Mouse (Mus musculus): ENCODE results near the gene Pi4kb. TPM values are rescaled to one million over a fixed set of nuclear protein-coding genes. Genes with fewer than 3 reads are reported as not detected.
"Not testable (repeated sequence)": the region's sequence is repeated elsewhere in the genome, so short reads cannot be mapped to it uniquely, and the experiment has no call there.

Pi4kb gene
- 58.1 and 61.8 TPM in 2 replicates for total RNA-seq (2021)
- long read RNA-seq, transcript Pi4kb-201 (11 exons, 3,692 nt), result major isoform, 19 of 42 reads
- long read RNA-seq, transcript Pi4kb-207 (10 exons, 1,962 nt), result minor isoform, 5 of 42 reads
- long read RNA-seq, partial matches to known transcripts, result 10 of 42 reads
- long read RNA-seq, other reads (novel, unspliced or antisense), result 7 of 42 reads

- peak; percentile 80 for DNase-seq
Observed at GRCm38 (mm10) chr3:94974528-94975422, at the start of gene Pi4kb. TSS of gene Pi4kb (plus strand) at chr3:94974731.

DNA sequence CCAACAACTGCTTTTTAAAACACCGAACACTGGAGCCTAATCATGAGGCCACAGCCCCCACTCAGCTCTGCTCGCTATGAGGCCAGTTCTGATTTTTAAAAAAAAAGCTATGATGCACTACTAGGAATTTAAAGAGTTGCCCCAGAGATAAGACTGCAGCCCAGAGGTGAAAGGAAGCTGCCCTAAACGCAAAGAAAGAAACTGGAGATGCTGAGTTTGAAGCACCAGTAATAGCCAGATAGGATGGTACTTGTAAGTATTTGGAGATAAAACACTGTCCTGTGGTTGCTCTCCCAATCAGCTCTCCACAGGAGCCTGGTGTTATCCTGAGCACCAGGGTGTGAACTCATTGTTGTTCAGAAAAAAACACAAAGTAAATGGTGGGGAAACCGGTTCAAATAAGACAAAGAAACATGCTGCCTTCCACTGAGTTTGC is 48.2 kb upstream of the Pi4kb start:
- DNase-seq, result not testable (repeated sequence)

DNA sequence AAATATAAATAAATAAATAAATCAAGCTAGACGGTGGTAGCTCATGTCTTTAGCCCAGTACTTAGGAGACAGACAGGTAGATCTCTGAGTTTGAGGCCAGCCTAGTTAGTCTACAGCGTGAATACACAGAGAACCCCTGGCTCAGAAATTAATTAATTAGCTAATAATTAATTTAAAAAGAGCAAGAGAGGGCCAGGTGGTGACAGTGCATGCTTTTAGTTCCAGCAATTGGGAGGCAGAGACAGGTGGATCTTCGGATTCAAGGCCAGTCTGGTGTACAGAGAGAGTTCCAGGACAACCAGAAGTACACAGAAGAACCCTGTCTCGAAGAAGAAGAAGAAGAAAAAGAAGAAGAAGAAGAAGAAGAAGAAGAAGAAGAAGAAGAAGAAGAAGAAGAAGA is 45.6 kb upstream of the Pi4kb start:
- not testable (repeated sequence) for DNase-seq

GRCm38 (mm10) chr3:94930386-94931266 is 43.9 kb upstream of the Pi4kb start:
- DNase-seq, result not testable (repeated sequence)

DNA sequence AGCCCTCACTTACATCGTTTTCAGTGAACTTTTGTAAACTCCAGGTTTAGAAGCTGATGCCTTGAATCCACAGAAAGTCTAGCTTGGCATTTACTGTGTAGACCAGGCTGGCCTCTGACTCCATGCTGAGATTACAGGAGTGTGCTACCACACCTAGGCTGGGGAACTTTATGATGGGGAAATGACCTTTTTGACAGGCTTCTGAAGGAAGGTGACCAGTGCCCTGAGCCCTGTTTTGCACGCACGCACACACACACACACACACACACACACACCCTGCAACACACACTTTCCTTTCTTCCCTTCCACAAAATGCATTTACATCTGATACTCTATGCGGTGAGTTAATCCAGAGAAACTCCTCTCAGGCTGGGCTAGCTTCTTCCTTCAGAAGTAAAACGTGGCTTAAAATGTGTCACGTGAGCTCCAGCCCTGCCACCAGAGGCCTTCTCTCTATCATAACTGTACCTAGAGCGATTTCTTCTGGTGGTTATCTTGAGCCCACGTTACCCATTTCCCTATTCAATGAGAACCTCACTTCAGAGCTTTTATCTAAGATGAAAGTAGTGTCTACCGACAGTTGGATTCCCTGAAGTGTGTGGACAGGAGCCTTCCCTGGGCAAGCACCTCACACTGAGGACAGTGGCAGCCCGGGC is 43.0 kb upstream of the Pi4kb start:
- DNase-seq, result not testable (repeated sequence)

- DNase-seq, result not testable (repeated sequence)
Observed at GRCm38 (mm10) chr3:94932279-94932678, 42.3 kb upstream of the Pi4kb start.

- DNase-seq, result peak; percentile 85
Observed at GRCm38 (mm10) chr3:94932809-94933564, 41.5 kb upstream of the Pi4kb start, which contains the start of gene Selenbp1. TSS of gene Selenbp1 (plus strand) at chr3:94933056.

DNA sequence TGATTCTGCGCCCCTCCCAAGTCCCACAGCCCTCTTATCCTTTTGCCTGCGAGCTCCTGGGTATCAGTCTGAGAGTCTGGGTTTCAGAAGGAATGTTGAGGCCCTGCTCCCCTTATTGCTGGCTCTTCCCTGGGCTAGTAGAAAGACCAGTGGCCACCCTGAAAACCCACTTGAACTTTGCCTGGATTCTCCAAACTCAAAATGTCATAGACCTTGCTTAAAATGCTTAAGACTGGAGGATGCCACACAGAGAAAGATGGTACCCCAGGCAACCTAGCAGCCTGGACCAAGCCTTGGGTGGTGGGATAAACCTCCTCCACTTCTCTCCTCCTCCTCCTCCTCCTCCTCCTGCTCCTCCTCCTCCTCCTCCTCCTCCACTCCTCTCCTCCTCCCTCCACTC is 40.9 kb upstream of the Pi4kb start:
- DNase-seq, result not testable (repeated sequence)

- not testable (repeated sequence) for DNase-seq
Observed at GRCm38 (mm10) chr3:94934564-94934963, 40.0 kb upstream of the Pi4kb start.

- DNase-seq, result not testable (repeated sequence)
Observed at GRCm38 (mm10) chr3:94935332-94935731, 39.2 kb upstream of the Pi4kb start.

GRCm38 (mm10) chr3:94936147-94936546 is 38.4 kb upstream of the Pi4kb start:
- not testable (repeated sequence) for DNase-seq

DNA sequence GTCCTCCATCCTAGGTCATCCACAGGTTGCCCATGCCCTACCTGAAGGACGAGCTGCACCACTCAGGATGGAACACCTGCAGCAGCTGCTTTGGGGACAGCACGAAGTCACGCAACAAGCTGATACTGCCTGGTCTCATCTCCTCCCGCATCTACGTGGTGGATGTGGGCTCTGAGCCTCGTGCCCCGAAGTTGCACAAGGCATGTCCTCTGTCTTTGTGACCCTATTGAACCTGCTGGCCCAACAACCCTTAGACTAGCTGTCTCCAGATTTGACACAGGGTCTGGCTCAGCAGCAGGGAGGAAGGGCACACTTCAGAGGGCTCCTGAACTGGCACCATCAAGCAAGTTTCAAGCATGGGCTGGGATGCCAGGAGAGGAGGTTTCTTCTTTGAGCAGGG is 37.3 kb upstream of the Pi4kb start:
- not testable (repeated sequence) for DNase-seq

- not testable (repeated sequence) for DNase-seq
Observed at GRCm38 (mm10) chr3:94940033-94940432, 34.5 kb upstream of the Pi4kb start.

DNA sequence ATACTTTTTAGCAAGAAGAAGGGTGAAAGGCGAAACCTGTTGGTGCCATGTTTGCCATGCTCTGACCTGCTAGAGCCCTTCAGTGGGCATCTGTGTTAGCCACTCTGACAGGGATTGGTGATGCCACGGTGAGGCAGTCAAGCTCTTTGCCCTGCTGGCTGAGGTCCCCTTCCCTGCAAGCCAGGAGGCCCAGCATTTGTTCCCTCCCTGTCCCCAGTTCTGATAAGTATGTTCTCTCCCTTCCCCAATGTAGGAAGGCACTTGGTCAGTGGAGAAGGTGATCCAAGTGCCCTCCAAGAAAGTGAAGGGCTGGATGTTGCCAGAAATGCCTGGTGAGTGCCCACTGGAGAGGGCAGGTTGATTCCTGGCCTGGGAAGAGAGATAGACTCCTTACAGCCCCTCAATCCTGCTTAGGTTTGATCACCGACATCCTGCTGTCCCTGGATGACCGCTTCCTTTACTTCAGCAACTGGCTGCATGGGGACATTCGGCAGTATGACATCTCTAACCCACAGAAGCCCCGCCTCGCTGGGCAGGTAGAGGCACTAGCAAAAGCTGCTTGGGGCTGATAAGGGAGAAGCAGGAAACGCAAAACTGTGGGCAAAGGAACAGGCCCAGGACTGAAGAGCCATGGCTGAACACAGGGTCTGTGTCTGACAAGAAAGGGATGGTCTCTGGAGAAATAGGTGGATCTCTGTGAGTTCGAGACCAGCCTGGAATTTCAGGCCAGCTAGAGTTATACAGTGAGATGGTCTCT is 32.1 kb upstream of the Pi4kb start:
- DNase-seq, result not testable (repeated sequence)

DNA sequence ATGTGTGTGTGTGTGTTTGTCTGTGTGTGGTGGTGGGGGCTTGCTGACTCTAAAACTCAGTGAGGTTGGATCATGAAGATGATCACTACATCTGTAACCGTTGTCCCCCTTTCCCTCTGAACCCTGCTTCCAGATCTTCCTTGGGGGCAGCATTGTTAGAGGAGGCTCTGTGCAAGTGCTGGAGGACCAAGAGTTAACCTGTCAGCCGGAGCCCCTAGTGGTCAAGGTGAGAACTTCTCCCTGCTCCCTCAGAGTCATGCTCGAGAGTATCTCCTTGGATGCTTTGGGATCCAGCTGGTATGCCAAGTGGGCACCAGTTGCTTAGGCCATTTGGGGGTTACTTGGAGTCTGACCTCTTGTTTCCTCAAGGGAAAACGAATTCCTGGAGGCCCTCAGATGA is 30.8 kb upstream of the Pi4kb start:
- not testable (repeated sequence) for DNase-seq

DNA sequence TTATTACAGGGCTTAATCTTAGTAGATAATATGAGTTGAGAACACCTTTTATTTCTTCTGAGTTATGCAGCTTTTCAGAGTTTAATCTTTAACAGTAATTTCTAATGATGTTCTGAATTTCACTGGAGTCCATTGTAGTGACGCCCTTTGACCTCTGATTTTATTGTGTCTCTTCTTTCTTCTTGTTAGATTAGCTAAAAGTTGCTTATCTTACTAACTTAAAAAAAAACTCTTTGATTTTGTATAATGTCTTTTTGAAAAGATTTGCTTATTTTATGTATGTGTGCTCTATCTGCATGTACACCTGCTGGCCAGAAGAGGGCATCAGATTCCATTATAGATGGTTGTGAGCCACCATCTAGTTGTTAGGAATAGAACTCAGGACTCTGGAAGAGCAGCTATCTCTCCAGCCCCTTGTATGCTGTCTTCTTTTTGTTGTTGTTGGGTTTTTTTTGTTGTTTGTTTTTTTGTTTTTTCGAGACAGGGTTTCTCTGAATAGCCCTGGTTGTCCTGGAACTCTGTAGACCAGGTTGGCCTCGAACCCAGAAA is 26.4 kb upstream of the Pi4kb start:
- DNase-seq, result no peak

GRCm38 (mm10) chr3:94949645-94950044 is 24.9 kb upstream of the Pi4kb start:
- no peak for DNase-seq

DNA sequence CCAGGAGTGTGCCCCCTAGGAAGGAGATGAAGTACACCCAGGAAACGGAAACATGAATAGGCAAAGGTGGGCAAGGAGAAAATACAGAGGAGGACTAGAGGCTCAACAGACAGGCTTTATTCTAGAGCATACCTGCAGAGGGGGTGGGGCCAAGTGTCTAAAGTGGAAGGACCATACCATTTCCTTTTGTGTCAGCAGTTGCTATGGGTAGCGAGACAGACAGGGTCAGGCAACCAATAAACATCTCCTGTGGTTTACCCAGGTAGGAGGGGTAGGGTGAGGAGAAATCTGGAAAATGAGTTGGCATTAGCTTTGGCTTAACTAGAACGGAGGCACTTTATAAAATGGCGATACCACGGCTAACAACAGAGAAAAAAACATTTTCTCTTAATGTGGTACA is 21.7 kb upstream of the Pi4kb start:
- DNase-seq, result no peak

- DNase-seq, result no peak
Observed at GRCm38 (mm10) chr3:94953384-94953763, 21.2 kb upstream of the Pi4kb start.

Measured in adrenal gland, postnatal 25 days (tissue).